Mouse (Mus musculus) embryo, embryonic 9.5 days (tissue): ENCODE measurements at regions not wholly inside any gene's neighbourhood (a gene's known extent, or its start where the extent isn't known, plus 50 kb on each side); places are given as distances from the start of the nearest gene placed in this dataset.

Experiments
- DNase-seq: peaks from one replicate; pipeline ENCODE4 v3.0.0-alpha.2; 2017; ENCODE audit errors: extremely low spot score

GRCm38 (mm10) chr4:140402319-140402718 lies 155.7 kb upstream of the Igsf21 start:
- no peak for DNase-seq

GRCm38 (mm10) chr4:140401632-140402031 lies 155.0 kb upstream of the Igsf21 start:
- no peak for DNase-seq

GRCm38 (mm10) chr4:140396548-140396947 lies 150.0 kb upstream of the Igsf21 start:
- DNase-seq, result no peak

DNA sequence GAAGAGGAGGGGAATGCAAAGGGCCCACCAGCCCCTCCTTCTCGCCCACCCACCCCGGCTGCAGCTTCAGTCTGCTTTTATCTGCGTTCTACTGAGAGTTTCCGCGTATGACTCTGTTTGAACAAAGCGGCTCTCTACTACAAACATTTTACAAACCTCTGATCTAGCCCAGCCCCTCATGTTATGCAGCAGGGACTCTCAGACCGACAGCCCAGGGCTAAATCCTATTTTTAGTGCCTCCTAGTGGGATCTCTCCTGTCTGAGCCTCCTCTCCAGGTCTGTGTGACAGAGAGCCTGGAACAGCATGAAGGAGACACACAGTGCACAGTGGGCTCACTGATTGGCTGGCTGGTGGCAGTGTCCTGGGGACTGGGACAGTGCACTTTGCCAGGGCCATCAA lies 145.7 kb upstream of the Igsf21 start:
- no peak for DNase-seq

- DNase-seq, result no peak
Measured at GRCm38 (mm10) chr4:140390684-140391234, 144.2 kb upstream of the Igsf21 start.

DNA sequence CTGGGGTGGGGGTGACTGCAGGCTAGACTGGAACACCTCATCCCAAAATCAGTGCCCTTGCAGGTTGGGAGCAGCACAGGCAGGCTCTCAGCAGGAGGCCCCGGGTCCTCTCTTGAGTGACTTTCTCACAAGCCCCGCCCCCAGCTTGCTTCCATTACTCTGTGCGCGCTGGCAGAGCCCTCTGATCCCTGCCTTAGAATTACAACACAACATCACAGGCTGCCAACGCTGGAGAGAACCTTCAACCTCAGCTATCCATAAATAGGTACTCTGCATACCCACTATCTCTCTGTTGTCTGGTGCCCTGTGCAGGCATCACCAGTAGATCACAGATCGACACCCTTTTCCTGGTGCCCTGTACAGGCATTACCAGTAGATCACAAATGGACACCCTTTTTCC lies 139.1 kb upstream of the Igsf21 start:
- no peak for DNase-seq

- no peak for DNase-seq
Measured at GRCm38 (mm10) chr4:140385226-140385625, 138.6 kb upstream of the Igsf21 start.

DNA sequence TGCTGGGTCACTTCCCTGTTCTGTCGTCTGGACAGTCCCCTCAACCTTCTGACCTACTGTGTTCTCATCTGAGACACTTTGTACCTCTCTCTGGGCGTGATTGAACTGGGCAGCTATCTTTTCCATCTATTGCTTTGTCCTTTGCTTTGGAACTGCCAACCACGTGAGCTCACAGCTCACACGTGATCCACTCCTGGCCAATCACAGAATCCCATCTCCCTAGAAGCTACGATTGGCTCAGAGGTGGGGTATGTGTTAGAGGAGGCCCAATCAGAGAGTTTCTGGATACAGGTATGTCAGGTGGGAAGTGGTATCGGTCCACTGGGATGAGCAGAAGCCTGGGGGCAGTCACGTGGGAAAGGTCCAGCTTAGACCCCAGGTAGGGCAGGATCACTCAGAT lies 137.0 kb upstream of the Igsf21 start:
- no peak for DNase-seq

DNA sequence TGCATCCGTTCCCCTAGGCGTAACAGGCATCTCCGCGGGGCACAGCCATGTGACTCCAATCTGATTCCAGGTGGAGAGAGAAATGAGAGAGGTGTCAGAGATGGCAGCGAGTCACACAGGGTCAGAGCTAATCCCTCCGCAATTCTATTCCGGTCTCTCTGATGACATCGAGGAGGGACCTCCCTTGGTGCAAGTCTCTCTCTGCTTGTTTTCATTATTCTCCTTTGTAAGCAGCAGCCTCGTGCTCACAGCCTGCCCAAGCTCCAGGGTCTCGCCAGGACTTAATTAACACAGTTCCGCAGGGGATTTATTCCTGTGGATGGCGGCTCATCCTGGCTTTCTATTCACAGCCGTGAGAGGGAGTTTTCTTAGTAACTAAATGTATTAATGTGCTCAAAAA lies 134.1 kb upstream of the Igsf21 start:
- DNase-seq, result no peak

DNA sequence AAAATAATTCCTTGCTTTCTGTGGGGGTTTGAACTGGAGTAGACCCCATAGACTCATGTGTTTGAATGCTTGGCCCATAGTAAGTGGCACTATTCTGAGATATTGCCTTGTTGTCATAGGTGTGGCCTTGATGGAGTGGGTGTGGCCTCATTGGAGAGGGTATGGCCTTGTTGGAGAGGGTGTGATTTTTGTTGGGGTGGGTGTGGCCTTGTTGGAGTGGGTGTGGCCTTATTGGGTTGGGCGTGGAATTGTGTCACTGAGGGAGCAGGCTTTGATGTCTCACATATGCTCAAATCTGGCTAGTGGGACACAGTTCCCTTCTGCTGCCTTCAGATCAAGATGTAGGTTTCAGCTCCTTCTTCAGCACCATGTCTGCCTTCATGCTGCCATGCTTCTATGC lies 131.4 kb upstream of the Igsf21 start:
- no peak for DNase-seq

DNA sequence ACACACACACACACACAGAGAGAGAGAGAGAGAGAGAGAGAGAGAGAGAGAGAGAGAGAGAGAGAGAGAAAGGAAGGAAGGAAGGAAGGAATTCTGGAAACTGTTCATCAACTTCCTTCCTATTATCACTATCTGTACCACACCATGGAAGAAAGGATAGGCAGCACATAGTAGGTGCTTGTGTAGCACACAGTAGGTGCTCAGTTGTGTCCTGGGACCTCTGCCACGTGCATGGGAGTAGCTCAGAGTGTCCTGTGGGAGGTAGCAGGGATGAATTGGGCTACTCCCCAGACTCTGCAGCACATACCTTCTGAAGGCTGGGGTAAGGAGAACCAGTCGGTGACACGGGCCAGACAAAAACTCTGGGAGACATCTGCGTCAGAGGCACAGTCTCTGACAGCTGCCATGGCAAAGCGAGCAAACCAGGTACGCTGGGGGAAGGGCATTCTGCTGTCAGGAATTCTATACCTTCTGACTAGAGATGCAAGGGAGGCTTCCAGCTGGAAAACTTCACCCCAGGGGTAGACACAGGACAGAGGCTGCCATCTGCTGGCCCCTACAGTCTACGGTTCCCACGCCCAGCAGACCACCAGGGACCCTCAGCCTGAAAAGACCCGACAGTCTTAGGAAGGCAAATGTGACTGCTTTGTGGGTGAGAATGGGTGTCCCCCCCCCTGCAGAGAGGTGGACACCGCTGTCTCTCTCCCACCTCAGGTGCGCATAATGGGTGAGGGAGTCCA lies 126.2 kb upstream of the Igsf21 start:
- DNase-seq, result peak; percentile 10

DNA sequence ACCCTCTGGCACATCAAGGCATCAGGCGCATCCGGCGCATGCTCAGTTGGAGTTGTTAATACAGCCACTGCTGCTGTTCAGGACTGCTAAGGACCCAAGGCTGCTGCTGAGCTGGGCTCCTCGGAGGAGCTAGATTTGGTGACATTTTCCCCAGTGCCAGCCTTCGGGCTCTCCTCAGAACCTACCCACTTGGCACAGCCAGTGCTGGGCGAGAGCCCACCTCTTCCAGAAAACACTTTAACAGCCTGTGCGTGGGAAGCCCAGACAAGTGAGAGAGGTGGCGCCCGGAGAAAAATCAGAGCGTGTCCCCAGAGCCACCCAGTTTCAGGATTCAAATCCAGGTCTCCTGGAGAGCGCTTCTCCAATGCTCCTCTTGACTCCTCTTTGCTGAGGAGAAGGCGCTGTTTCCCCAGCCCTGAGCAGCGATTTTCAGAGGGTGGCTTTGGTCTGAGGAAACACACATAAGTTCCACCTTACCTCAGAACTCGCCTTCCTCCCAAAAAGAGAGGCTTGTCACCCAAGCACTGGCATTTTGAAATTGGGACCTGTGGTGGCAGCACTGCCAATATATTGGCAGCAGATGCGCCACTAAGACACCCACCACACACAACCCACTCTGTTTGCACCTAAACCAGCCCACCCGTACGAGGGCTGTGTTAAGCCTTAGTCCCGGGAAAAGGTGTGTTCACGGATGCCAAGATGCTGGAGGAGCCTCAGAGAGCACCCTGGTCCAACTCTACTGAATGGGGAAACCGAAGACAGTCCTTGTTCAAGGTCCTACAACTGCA lies 125.0 kb upstream of the Igsf21 start:
- no peak for DNase-seq

DNA sequence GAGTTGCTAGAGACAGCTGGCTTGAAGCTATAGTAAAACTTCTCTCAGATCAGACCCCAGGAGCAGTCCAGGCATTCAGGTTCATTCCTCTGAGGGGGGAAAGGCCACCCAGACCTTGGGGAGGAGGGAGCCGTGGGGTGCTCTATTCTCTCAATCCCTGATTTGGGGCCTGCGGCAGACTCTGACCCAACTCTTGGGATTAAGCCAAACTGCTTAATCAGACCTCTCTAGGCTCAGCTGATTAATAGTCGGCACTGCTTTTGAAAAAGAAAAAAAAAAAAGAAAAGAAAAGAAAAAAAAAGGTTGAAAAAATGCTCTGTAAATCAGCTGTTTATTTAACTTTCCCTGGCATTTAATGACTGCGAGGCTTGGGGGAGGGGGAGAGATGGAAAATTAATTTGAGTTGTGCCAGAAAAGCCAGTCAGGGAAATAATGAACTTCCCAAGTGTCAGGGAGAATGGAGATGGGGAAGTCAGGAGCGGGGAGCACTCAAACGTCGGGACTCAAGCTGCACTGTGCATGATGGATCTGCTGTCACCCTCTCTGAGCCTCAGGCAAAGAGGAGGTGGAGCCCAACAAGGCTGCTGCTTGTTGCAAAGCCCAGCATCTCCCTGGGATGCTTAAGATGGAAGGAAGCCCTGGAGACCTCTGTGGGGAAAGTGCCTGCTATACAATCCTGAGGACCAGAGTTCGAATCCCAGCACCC lies 120.5 kb upstream of the Igsf21 start:
- DNase-seq, result no peak

DNA sequence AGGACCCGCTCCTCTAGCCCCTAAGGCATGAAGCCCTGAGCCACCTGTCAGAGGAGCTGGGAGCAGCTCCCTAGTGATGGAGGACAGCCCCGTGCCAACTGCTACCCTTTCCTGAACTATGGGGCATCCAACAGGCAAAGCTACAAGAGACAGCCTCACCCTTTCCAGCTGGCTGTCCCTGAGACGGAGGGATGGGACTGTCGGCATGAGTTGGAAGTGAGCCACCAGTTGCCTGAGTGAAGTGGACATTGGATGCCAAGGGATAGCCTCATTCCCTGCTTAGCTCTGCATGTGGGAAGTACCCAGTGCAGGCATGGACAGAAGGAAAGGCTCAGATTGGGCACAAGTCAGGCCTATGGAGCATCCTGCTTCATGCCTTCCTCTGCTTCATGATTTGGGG lies 112.3 kb upstream of the Igsf21 start:
- DNase-seq, result no peak

- peak; percentile 87 for DNase-seq
Measured at GRCm38 (mm10) chr4:140358103-140358502, 111.5 kb upstream of the Igsf21 start.

DNA sequence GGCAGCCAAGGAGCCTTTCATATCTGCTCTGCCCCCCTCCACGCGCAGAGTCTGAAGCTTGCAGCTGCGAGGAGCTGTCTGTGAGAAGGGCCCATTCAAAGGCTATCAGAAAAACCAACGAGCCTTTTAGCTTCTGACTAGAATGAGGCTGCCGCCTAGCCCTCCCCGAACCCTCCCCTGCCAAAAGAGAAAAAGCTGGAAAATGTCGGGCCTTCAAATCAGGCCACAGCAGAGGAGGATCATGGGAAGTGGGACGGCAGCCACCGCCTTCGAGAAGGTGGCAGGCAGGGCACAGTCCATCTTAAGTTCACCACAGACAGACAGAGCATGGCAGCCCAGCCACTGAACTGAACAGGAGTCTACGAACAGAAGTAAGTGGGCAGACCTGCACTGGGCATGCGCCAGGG lies 108.6 kb upstream of the Igsf21 start:
- DNase-seq, result no peak

GRCm38 (mm10) chr4:140348802-140349201 lies 102.2 kb upstream of the Igsf21 start:
- DNase-seq, result no peak

GRCm38 (mm10) chr4:140330138-140330537 lies 83.6 kb upstream of the Igsf21 start:
- no peak for DNase-seq

DNA sequence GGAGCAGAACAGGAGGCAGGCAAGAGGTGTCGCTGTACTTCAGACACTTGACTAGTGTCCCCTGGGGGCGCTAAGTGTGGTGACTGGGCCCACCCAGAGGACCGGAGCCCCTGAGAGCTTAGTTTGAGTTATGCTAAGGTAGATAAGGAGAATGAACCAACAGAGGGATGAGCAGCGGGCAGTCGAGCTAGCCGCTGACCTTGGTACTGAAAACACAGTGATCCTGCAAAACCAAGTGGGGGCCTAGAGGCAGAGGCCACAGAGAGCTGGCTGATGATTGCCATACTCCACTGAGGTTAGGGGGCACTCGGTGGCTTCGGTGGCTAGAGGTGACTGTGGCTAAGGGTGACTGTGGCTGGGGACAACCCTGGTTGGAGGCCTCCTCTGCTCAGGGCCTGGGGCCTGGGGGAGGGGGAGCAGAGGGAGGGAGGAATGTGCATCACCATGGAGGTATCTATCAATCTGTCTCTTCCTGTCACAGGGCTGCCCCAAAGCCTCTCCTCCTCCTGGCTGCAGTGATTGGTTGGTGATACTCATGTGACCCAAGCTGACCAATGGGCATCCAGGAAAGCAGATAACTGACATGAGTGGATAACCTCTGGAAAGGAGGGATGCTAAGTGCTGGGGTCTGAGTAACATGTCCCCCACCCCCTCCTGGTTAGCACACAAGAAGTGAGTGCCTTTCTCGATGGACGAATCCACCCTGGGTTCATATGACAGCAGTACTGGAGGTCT lies 80.3 kb upstream of the Igsf21 start:
- peak; percentile 20 for DNase-seq

DNA sequence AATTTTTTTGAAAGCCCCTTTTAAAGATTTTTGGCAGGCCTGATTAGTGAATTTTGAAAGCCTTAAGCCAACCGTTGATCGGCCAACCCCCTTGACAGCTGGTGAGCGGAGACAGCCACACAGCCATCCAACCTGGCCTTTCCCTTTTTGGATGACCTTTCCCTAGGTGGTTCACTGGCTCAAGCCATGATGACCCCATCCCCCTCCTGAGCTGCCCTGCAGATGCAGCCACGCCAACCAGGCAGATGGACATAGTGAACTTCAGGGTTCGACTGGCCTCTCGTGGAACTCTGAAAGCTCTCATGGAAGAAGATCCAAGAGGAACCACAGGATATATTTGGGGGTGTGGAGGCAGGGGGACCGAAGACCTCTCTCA lies 79.1 kb upstream of the Igsf21 start:
- no peak for DNase-seq

DNA sequence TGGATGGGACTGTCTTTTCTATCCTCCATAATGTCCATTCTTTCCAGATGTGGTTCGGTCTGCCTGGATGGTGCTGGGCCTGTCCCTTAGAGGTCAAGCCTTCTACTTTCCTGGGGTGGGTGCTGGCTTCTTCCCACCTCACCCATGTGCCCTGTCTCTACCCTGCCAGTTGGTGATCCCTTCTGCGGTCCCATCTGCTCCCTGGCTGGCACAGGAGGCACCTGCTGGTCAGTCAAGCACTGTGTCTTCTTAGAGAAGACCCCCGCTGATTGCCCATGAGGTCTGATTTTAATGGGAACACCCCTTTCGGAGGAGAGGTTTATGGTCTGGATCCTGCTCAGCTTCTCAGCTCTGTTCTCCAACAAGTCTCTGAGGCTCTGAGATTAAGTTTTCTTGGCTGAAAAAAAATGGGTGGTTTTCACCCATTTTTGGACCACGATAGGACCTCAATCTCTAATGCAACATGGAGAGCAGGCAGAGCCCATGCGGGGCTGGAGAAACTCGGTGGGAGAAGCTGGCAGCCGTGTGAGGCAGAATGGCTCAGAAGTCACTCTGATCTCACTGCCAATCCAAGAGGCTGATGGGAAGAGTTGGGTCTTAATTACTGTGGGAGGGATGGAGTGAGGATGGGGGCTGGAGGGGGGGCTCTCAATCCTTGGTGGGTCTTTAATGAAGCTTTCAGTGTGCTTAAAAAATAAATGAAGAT lies 78.5 kb upstream of the Igsf21 start:
- no peak for DNase-seq
